Mouse (Mus musculus) myocyte (in vitro differentiated cells): ENCODE results near the gene Rnf215.

Experiments used
- CEBPB ChIP-seq: IDR thresholded peaks from 2 replicates; pipeline ENCODE4 v1.6.1; 2011; ENCODE audit warnings: mild to moderate bottlenecking, moderate library complexity; ENCODE audit not compliant: poor library complexity, insufficient read depth, severe bottlenecking
- E2F4 ChIP-seq: IDR thresholded peaks from one replicate; pipeline ENCODE4 v1.6.1; 2011; ENCODE audit warnings: mild to moderate bottlenecking, control low read depth, moderate library complexity; ENCODE audit not compliant: insufficient read depth
- MAX ChIP-seq: IDR thresholded peaks from one replicate; pipeline ENCODE4 v1.6.1; 2011; ENCODE audit warnings: low read depth, mild to moderate bottlenecking, control low read depth
- MYOD1 ChIP-seq, 3 experiments: IDR thresholded peaks; one replicate each; pipeline ENCODE4 v1.6.1; 2011; ENCODE audit warnings: control low read depth in 2 of 3, low read depth in 2 of 3, mild to moderate bottlenecking in 2 of 3, moderate library complexity in 1 of 3; ENCODE audit not compliant: insufficient read length in 2 of 3, control insufficient read depth in 1 of 3
- MYOG ChIP-seq, 3 experiments: IDR thresholded peaks; one replicate each; pipeline ENCODE4 v1.6.1; 2011; ENCODE audit warnings: control low read depth in 2 of 3, low read depth in 2 of 3, mild to moderate bottlenecking in 2 of 3; ENCODE audit not compliant: insufficient read length in 2 of 3, control insufficient read depth in 1 of 3, insufficient read depth in 1 of 3
- POLR2A ChIP-seq: IDR thresholded peaks from one replicate; pipeline ENCODE4 v1.6.1; 2011; ENCODE audit warnings: low read depth, mild to moderate bottlenecking, control low read depth, moderate library complexity; ENCODE audit not compliant: insufficient read length
- POLR2AphosphoS2 ChIP-seq: IDR thresholded peaks from one replicate; pipeline ENCODE4 v1.6.1; 2011; ENCODE audit warnings: low read depth, control low read depth; ENCODE audit not compliant: insufficient read length
- REST ChIP-seq: IDR thresholded peaks from one replicate; pipeline ENCODE4 v1.6.1; 2011; ENCODE audit warnings: mild to moderate bottlenecking, control low read depth, moderate library complexity; ENCODE audit not compliant: insufficient read depth, insufficient read length
- SRF ChIP-seq: IDR thresholded peaks from one replicate; pipeline ENCODE4 v1.6.1; 2011; ENCODE audit warnings: low read depth; ENCODE audit not compliant: control insufficient read depth, insufficient read length
- TCF12 ChIP-seq: IDR thresholded peaks from one replicate; pipeline ENCODE4 v1.6.1; 2011; ENCODE audit warnings: mild to moderate bottlenecking, control low read depth; ENCODE audit not compliant: poor library complexity, insufficient read depth, severe bottlenecking
- TCF3 ChIP-seq: IDR thresholded peaks from one replicate; pipeline ENCODE4 v1.6.1; 2011; ENCODE audit warnings: low read depth, control low read depth; ENCODE audit not compliant: insufficient read length
- USF1 ChIP-seq: IDR thresholded peaks from one replicate; pipeline ENCODE4 v1.6.1; 2011; ENCODE audit warnings: low read depth, mild to moderate bottlenecking, control low read depth, moderate library complexity

DNA sequence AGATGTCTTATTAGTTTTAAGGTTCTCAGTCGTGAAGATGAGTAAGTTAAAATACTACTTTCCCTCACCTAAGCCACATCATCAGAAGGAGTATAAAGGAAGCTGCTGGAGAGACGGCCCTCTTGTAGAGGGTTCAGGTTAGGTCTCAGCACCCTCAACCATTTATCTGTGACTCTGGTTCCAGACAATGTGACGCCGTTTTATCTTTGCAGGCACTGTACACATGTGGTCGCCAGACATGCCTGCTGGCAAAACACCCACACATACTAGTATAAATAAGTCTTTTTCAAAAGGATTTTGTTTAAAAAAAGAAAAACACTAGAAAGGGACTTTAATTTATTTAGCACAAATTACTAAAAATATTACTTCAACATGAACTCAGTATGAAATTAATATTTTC lies 20.6 kb downstream of the Rnf215 start:
- TF ChIP-seq USF1: no peak
- TF ChIP-seq POLR2A: no peak
- TF ChIP-seq REST: no peak
- no peak for TF ChIP-seq CEBPB
- TF ChIP-seq MYOD1 (IDR thresholded peaks at IDR 0.05; ENCODE audit: control insufficient read depth in 1 of 3, insufficient read length in 2 of 3, low read depth in 2 of 3): no peak
- no peak for TF ChIP-seq E2F4
- TF ChIP-seq MAX: no peak
- no peak for TF ChIP-seq MYOG (IDR thresholded peaks at IDR 0.05; ENCODE audit: control insufficient read depth in 1 of 3, insufficient read depth in 1 of 3, insufficient read length in 2 of 3, low read depth in 2 of 3)
- no peak for TF ChIP-seq TCF12
- TF ChIP-seq POLR2AphosphoS2: no peak
- no peak for TF ChIP-seq TCF3
- no peak for TF ChIP-seq SRF
